Mouse (Mus musculus) heart, adult 2 months (tissue): ENCODE data around the gene Rftn2.

ENCODE experiments used
- CTCF ChIP-seq: fragments of 200-600 bp; IDR thresholded peaks from 2 replicates; pipeline ENCODE4 v1.8.1; 2022; ENCODE audit warnings: antibody characterized with exemption, mild to moderate bottlenecking, moderate library complexity
- POLR2A ChIP-seq: fragments of 200-500 bp; IDR thresholded peaks from 2 replicates; pipeline ENCODE4 v1.6.1; 2011; ENCODE audit warnings: mild to moderate bottlenecking, low read depth, low read length, control low read depth; ENCODE audit not compliant: insufficient read depth

- TF ChIP-seq CTCF (no peak), POLR2A (no peak)
Measured at GRCm38 (mm10) chr1:55208500-55209140, 18.0 kb downstream of the Rftn2 start.
